Mouse (Mus musculus) CH12.LX (cell line): ENCODE measurements around the gene Fam20b. TPM values are rescaled to one million over a fixed set of nuclear protein-coding genes. Genes with fewer than 3 reads are reported as not detected.

ENCODE experiments used
- DNase-seq: peaks from one replicate; pipeline ENCODE4 v3.0.0-alpha.2; 2013; ENCODE audit errors: extremely low read depth
- H3K27ac ChIP-seq: 2 replicates; pipeline ENCODE4 v1.5.1; 2012; ENCODE audit warnings: low read depth, mild to moderate bottlenecking, control low read depth, moderate library complexity; ENCODE audit not compliant: insufficient read depth
- H3K27me3 ChIP-seq: replicated peaks from 2 replicates; pipeline ENCODE3; 2012; ENCODE audit warnings: inconsistent platforms
- H3K36me3 ChIP-seq, 2 experiments: replicated peaks in 1 of 2; 2 replicates each; pipeline versions ENCODE3 to v1.6.1; 2012; ENCODE audit warnings: inconsistent platforms in 1 of 2, low read length in 1 of 2, mild to moderate bottlenecking in 1 of 2, mixed read lengths in 1 of 2, moderate library complexity in 1 of 2; ENCODE audit not compliant: control insufficient read depth in 1 of 2, insufficient read depth in 1 of 2
- H3K4me1 ChIP-seq, 2 experiments: 2 replicates each; pipeline ENCODE4 v1.6.1; 2012; ENCODE audit warnings: inconsistent platforms in 1 of 2, moderate library complexity in 1 of 2; ENCODE audit not compliant: insufficient read depth in 2 of 2, control insufficient read depth in 1 of 2
- H3K4me2 ChIP-seq: 2 replicates; pipeline ENCODE4 v1.6.1; 2012; ENCODE audit warnings: low read depth, mild to moderate bottlenecking, control low read depth; ENCODE audit not compliant: poor library complexity, insufficient read depth, severe bottlenecking
- H3K4me3 ChIP-seq, 3 experiments: fragments of 150-350 bp in 1 of 3; sonication (generic) in 1 of 3; replicated peaks in 1 of 3; 2 replicates each; pipeline versions ENCODE3 to v1.5.1; 2011 to 2012; ENCODE audit warnings: low read depth in 2 of 3, low read length in 2 of 3, mild to moderate bottlenecking in 2 of 3, moderate library complexity in 2 of 3, control low read depth in 1 of 3, improper control_type of control experiment in 1 of 3, inconsistent platforms in 1 of 3, mixed read lengths in 1 of 3; ENCODE audit not compliant: poor library complexity in 1 of 3
- H3K79me2 ChIP-seq: replicated peaks from 2 replicates; pipeline ENCODE4 v1.6.1; 2012; ENCODE audit warnings: mild to moderate bottlenecking, moderate library complexity; ENCODE audit not compliant: control insufficient read depth, poor library complexity, insufficient read depth, severe bottlenecking; ENCODE audit errors: extremely low read depth
- H3K9ac ChIP-seq: 2 replicates; pipeline ENCODE4 v1.6.1; 2012; ENCODE audit warnings: low read depth, mild to moderate bottlenecking, control low read depth, moderate library complexity; ENCODE audit not compliant: insufficient read depth
- H3K9me3 ChIP-seq: replicated peaks from 2 replicates; pipeline ENCODE3; 2012; ENCODE audit warnings: low read length, inconsistent platforms, mixed read lengths
- BHLHE40 ChIP-seq: IDR thresholded peaks from 2 replicates; pipeline ENCODE4 v1.6.1; 2011; ENCODE audit warnings: mild to moderate bottlenecking, low read depth, low read length, improper control_type of control experiment
- CHD1 ChIP-seq: IDR thresholded peaks from 2 replicates; pipeline ENCODE4 v1.6.1; 2012; ENCODE audit warnings: low read depth, low read length, improper control_type of control experiment, inconsistent platforms
- CHD2 ChIP-seq: IDR thresholded peaks from 2 replicates; pipeline ENCODE4 v1.6.1; 2011; ENCODE audit warnings: low read length, improper control_type of control experiment
- CTCF ChIP-seq, 2 experiments: IDR thresholded peaks in 1 of 2; conservative IDR thresholded peaks in 1 of 2; 2 replicates each; pipeline ENCODE4 v1.5.1; 2011 to 2012; ENCODE audit warnings: low read depth in 2 of 2, low read length in 2 of 2, improper control_type of control experiment in 1 of 2, inconsistent platforms in 1 of 2, mild to moderate bottlenecking in 1 of 2, moderate library complexity in 1 of 2
- E2F4 ChIP-seq: IDR thresholded peaks from 2 replicates; pipeline ENCODE4 v1.6.1; 2011; ENCODE audit warnings: low read depth, low read length, improper control_type of control experiment; ENCODE audit not compliant: insufficient replicate concordance
- ELF1 ChIP-seq: IDR thresholded peaks from 2 replicates; pipeline ENCODE4 v1.6.1; 2014; ENCODE audit warnings: low read depth, mild to moderate bottlenecking, inconsistent platforms, low read length, improper control_type of control experiment
- EP300 ChIP-seq: IDR thresholded peaks from 2 replicates; pipeline ENCODE4 v1.6.1; 2011; ENCODE audit warnings: low read length, improper control_type of control experiment
- ETS1 ChIP-seq: conservative IDR thresholded peaks from 2 replicates; pipeline ENCODE4 v1.6.1; 2012; ENCODE audit warnings: low read depth, mild to moderate bottlenecking, inconsistent platforms, low read length, improper control_type of control experiment, moderate library complexity
- GABPA ChIP-seq: IDR thresholded peaks from 2 replicates; pipeline ENCODE4 v1.6.1; 2012; ENCODE audit warnings: low read depth, low read length, improper control_type of control experiment, inconsistent platforms; ENCODE audit not compliant: insufficient replicate concordance
- HCFC1 ChIP-seq: IDR thresholded peaks from 2 replicates; pipeline ENCODE4 v1.6.1; 2012; ENCODE audit warnings: low read depth, mild to moderate bottlenecking, inconsistent platforms, low read length, improper control_type of control experiment
- IRF4 ChIP-seq: IDR thresholded peaks from 2 replicates; pipeline ENCODE4 v1.6.1; 2014; ENCODE audit warnings: low read depth, mild to moderate bottlenecking, inconsistent platforms, low read length, improper control_type of control experiment
- JUN ChIP-seq: IDR thresholded peaks from 2 replicates; pipeline ENCODE4 v1.6.1; 2011; ENCODE audit warnings: low read depth, mild to moderate bottlenecking, low read length, improper control_type of control experiment, moderate library complexity; ENCODE audit not compliant: insufficient read depth
- JUND ChIP-seq: conservative IDR thresholded peaks from 2 replicates; pipeline ENCODE4 v1.6.1; 2011; ENCODE audit warnings: low read depth, low read length, improper control_type of control experiment
- KAT2A ChIP-seq: IDR thresholded peaks from 2 replicates; pipeline ENCODE4 v1.6.1; 2012; ENCODE audit warnings: low read length, improper control_type of control experiment, inconsistent platforms; ENCODE audit not compliant: insufficient replicate concordance
- MAFK ChIP-seq: IDR thresholded peaks from 2 replicates; pipeline ENCODE4 v1.6.1; 2011; ENCODE audit warnings: low read length, improper control_type of control experiment; ENCODE audit not compliant: insufficient replicate concordance
- MAX ChIP-seq: IDR thresholded peaks from 2 replicates; pipeline ENCODE4 v1.6.1; 2011; ENCODE audit warnings: low read length, improper control_type of control experiment
- MAZ ChIP-seq: IDR thresholded peaks from 2 replicates; pipeline ENCODE4 v1.6.1; 2012; ENCODE audit warnings: low read depth, mild to moderate bottlenecking, inconsistent platforms, low read length, improper control_type of control experiment, moderate library complexity
- MEF2A ChIP-seq: IDR thresholded peaks from 2 replicates; pipeline ENCODE4 v1.6.1; 2014; ENCODE audit warnings: low read depth, mild to moderate bottlenecking, inconsistent platforms, low read length, improper control_type of control experiment, borderline replicate concordance
- NELFE ChIP-seq: IDR thresholded peaks from 2 replicates; pipeline ENCODE4 v1.6.1; 2011; ENCODE audit warnings: low read depth, low read length, improper control_type of control experiment
- PAX5 ChIP-seq: IDR thresholded peaks from 2 replicates; pipeline ENCODE4 v1.6.1; 2012; ENCODE audit warnings: low read length, inconsistent platforms, mixed read lengths
- RAD21 ChIP-seq: IDR thresholded peaks from 2 replicates; pipeline ENCODE4 v1.6.1; 2011; ENCODE audit warnings: low read depth, mild to moderate bottlenecking, low read length, improper control_type of control experiment, moderate library complexity
- RCOR1 ChIP-seq: conservative IDR thresholded peaks from 2 replicates; pipeline ENCODE4 v1.6.1; 2012; ENCODE audit warnings: low read depth, mild to moderate bottlenecking, inconsistent platforms, low read length, improper control_type of control experiment
- SMC3 ChIP-seq: IDR thresholded peaks from 2 replicates; pipeline ENCODE4 v1.6.1; 2011; ENCODE audit warnings: low read depth, low read length, improper control_type of control experiment
- TBP ChIP-seq: conservative IDR thresholded peaks from 2 replicates; pipeline ENCODE4 v1.6.1; 2011; ENCODE audit warnings: low read depth, low read length, improper control_type of control experiment
- TCF12 ChIP-seq: IDR thresholded peaks from 2 replicates; pipeline ENCODE4 v1.6.1; 2014; ENCODE audit warnings: low read depth, mild to moderate bottlenecking, inconsistent platforms, low read length, improper control_type of control experiment
- UBTF ChIP-seq: IDR thresholded peaks from 2 replicates; pipeline ENCODE4 v1.6.1; 2012; ENCODE audit warnings: low read depth, mild to moderate bottlenecking, inconsistent platforms, low read length, improper control_type of control experiment, moderate library complexity
- USF2 ChIP-seq: conservative IDR thresholded peaks from 2 replicates; pipeline ENCODE4 v1.6.1; 2011; ENCODE audit warnings: low read depth, low read length, improper control_type of control experiment
- ZKSCAN1 ChIP-seq: IDR thresholded peaks from 2 replicates; pipeline ENCODE4 v1.6.1; 2012; ENCODE audit warnings: low read depth, inconsistent platforms, low read length, improper control_type of control experiment, borderline replicate concordance
- ZMIZ1 ChIP-seq: IDR thresholded peaks from 2 replicates; pipeline ENCODE4 v1.6.1; 2012; ENCODE audit warnings: low read depth, mild to moderate bottlenecking, inconsistent platforms, low read length, improper control_type of control experiment
- ZNF384 ChIP-seq: IDR thresholded peaks from 2 replicates; pipeline ENCODE4 v1.6.1; 2012; ENCODE audit warnings: low read depth, low read length, improper control_type of control experiment, inconsistent platforms
- dilution Hi-C: fragments of 300-500 bp; cut with MboI; formaldehyde crosslinking; loops from 2 replicates; pipeline ENCODE4 v1.14.3; 2020; ENCODE audit warnings: low sequenced_read_pairs; ENCODE audit not compliant: extremely low pct_unique_long_range_greater_than_20kb, extremely low pct_ligation_motif_present
- in situ Hi-C: fragments of 300-500 bp; cut with MboI; formaldehyde crosslinking; loops from 3 replicates; pipeline ENCODE4 v1.14.3; 2019; ENCODE audit warnings: low sequenced_read_pairs, low pct_ligation_motif_present, low pct_unique_long_range_greater_than_20kb, mixed read lengths
- polyA plus RNA-seq: library from polyadenylated mRNA; unstranded; fragments of >175 nt; gene quantifications from 2 replicates; pipeline ENCODE4 v1.2.1, GENCODE M21; 2012; ENCODE audit warnings: low read depth; ENCODE audit not compliant: insufficient read length
- total RNA-seq, 2 experiments: library from RNA; depleted of rRNA; stranded (reverse); fragments of 300-350 nt in 1 of 2; fragments of >200 nt in 1 of 2; gene quantifications; 2 replicates each; pipeline ENCODE4 v1.2.3; 2012 to 2014

The Fam20b gene
- total and polyA plus RNA-seq, 3 experiments, result 21.2 to 26.5 (median 22.3) TPM

DNA sequence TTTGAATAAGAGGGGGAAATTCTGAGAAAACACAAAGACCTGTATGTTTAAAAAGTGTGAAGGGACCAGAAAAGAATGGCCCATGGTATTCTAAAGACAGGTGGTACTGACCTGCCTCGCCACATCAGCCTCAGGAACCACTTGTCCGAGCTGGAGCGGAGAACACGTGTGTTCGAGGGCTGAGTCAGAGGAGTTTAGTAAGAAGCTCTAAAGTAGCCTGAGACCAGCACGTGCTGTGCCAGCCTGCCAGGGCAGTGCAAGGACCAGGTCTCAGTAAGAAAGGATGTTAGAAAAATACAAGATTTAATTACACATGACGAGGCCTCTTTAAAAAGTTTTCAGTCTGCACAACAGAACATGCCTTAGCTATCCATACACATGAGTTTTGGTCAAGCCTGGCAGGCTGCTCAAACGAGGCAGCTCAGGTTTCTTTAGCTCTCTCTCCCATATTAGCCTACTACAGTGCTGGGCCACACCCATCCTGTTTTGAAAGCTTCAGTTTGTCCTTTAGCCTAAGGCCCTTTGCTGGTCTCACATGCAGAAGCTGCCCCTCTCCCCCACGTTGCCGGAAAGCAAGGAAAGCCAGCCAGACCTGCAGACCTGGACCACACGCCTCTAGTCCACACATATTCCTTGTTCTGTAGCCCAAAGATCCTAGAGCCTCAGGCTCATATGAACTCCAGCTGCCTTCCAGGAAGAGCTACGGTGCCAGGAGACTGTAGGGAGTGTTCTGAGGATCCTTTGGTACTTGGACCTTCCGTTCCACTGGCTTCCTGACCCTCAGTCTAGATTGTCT lies 64.0 kb downstream of the Fam20b start:
- no peaks in the 10 kb centered on the region for H3K79me2 ChIP-seq
- dilution Hi-C loops (no loop called here), in situ Hi-C loops (loop anchor here (10.0 kb wide), 1 partner anchor 60 kb away; the partner anchor contains the start of gene Fam20b)

DNA sequence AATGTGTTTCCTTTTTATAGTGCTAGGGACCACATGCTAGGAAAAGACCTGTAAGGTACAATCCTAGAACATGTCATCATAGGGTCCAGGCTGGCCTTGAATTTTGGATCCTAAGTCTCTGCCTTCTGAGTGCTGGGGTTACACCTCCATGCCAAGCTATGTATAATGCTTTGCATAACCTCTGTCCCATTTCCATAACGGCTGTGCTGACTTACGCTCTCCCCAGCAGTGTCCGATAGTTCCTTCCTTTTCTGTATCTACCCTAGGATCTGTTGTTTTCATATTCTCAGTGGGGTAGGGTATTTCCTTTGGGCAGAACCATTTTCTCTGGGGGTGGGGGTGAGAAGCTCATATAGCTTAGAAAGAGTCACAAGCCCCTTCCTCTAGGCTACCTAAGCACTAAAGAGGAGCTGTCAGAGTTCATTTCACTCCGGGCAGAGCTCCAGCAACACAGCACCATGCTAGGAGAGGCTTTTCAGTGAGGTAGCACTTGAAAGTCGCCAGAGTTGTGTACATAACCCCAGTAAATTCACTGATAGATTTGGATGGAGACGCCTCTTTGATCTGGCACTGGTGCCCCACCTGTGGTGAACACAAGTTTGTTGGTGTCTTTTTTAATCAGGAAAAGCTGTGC lies 66.6 kb downstream of the Fam20b start:
- Histone ChIP-seq H3K27me3 (no peaks in the 10 kb centered on the region), H3K79me2 (no peaks in the 10 kb centered on the region), H3K4me2 (peak overlapping the region; percentile 33; the same call in 1 of the 2 replicates), H3K9ac (peak overlapping the region; percentile 9; the same call in 1 of the 2 replicates), H3K9me3 (no peaks in the 10 kb centered on the region), H3K4me1 (peaks cover 0 to 52% of the 10 kb centered on the region in 2 experiments; a peak in 3 of 4 replicates), H3K27ac (peak overlapping the region; percentile 94), H3K36me3 (peaks cover 45 to 77% of the 10 kb centered on the region in 2 experiments), H3K4me3 (no peak overlapping the region)
- dilution Hi-C loops (no loop called here), in situ Hi-C loops (loop anchor here (10.0 kb wide), 1 partner anchor 62 kb away; the partner anchor contains the start of gene Fam20b)
- peak; percentile 84 for DNase-seq
- TF ChIP-seq UBTF, result no peak
- TF ChIP-seq MAZ, result no peak
- TF ChIP-seq ZKSCAN1, result no peak
- TF ChIP-seq E2F4, result no peak
- no peak for TF ChIP-seq ZMIZ1
- no peak for TF ChIP-seq ELF1
- TF ChIP-seq GABPA, result no peak
- TF ChIP-seq MAFK, result no peak
- TF ChIP-seq JUN, result no peak
- peak; percentile 52; the same call in 1 of the 2 replicates for TF ChIP-seq TCF12
- TF ChIP-seq PAX5, result no peak
- no peak for TF ChIP-seq TBP
- TF ChIP-seq KAT2A, result no peak
- 0 out of 2 replicates have a peak, but pooled peaks have one; percentile 19 for TF ChIP-seq JUND
- no peak for TF ChIP-seq MAX
- no peak for TF ChIP-seq USF2
- no peak for TF ChIP-seq HCFC1
- TF ChIP-seq ZNF384, result no peak
- peak; percentile 21; the same call in 1 of the 2 replicates for TF ChIP-seq CHD2
- no peak for TF ChIP-seq RAD21
- peak; percentile 54 for TF ChIP-seq ETS1
- TF ChIP-seq MEF2A, result no peak
- no peak for TF ChIP-seq CTCF (conservative IDR thresholded peaks at IDR 0.05 in 1 of 2, IDR thresholded peaks at IDR 0.05 in 1 of 2; ENCODE audit: low read depth in 2 of 2, low read length in 2 of 2)
- TF ChIP-seq SMC3, result no peak
- no peak for TF ChIP-seq RCOR1
- peak; percentile 23; the same call in 1 of the 2 replicates for TF ChIP-seq BHLHE40

More for the DNA sequence above, 64.0 kb downstream of the Fam20b start:
- no peak for TF ChIP-seq RAD21
- TF ChIP-seq CHD1, result no peak
- no peak for TF ChIP-seq IRF4
- TF ChIP-seq CTCF (conservative IDR thresholded peaks at IDR 0.05 in 1 of 2, IDR thresholded peaks at IDR 0.05 in 1 of 2; ENCODE audit: low read depth in 2 of 2, low read length in 2 of 2), result no peak
- no peak for TF ChIP-seq EP300
- TF ChIP-seq ETS1, result no peak
- TF ChIP-seq TBP, result no peak
- TF ChIP-seq NELFE, result no peak
- TF ChIP-seq E2F4, result no peak
- Histone ChIP-seq H3K4me3 (no peak overlapping the region), H3K4me2 (no peak overlapping the region), H3K4me1 (peaks cover 3 to 75% of the 10 kb centered on the region in 2 experiments), H3K9me3 (no peaks in the 10 kb centered on the region), H3K27ac (no peak overlapping the region), H3K36me3 (peaks cover 57 to 79% of the 10 kb centered on the region in 2 experiments), H3K9ac (no peak overlapping the region), H3K27me3 (no peaks in the 10 kb centered on the region)
- DNase-seq, result no peak
